Mouse (Mus musculus): ENCODE results near the gene Lilra6. TPM values are rescaled to one million over a fixed set of nuclear protein-coding genes. Genes with fewer than 3 reads are reported as not detected.

Lilra6 gene
- 3.2 and 5.7 TPM in 2 replicates for polyA plus RNA-seq (2012; ENCODE audit: low replicate concordance)

GRCm38 (mm10) chr7:3915387-3915786 lies at the start of gene Lilra6:
Gene Lilra6 (minus strand): TSS chr7:3915503.

GRCm38 (mm10) chr7:3898036-3898590 lies 17.2 kb downstream of the Lilra6 start, which contains the start of gene Gm14548:
Gene Gm14548 (minus strand): TSS chr7:3898120.

Other genes with a start within 250 kb of the Lilra6 start
- gene Leng1, start 249.7 kb downstream of the Lilra6 start, polyA plus RNA-seq (2012; ENCODE audit: low replicate concordance): 12.3 and 12.7 TPM in 2 replicates
- gene Tmc4, start 237.9 kb downstream of the Lilra6 start, polyA plus RNA-seq (2012; ENCODE audit: low replicate concordance): 5.6 and 9.1 TPM in 2 replicates
- gene Tsen34, start 222.6 kb downstream of the Lilra6 start, polyA plus RNA-seq (2012; ENCODE audit: low replicate concordance): 53.9 and 185 TPM in 2 replicates
- gene Mboat7, start 222.0 kb downstream of the Lilra6 start, polyA plus RNA-seq (2012; ENCODE audit: low replicate concordance): 125 and 266 TPM in 2 replicates
- 144 and 1,440 TPM in 2 replicates for gene Rps9, start 211.5 kb downstream of the Lilra6 start, polyA plus RNA-seq (2012; ENCODE audit: low replicate concordance)
- 24.2 and 41.3 TPM in 2 replicates for gene Pirb, start 195.1 kb downstream of the Lilra6 start, polyA plus RNA-seq (2012; ENCODE audit: low replicate concordance)
- 0.24 and 0.38 TPM in 2 replicates for gene Gm15448, start 89.8 kb downstream of the Lilra6 start, polyA plus RNA-seq (2012; ENCODE audit: low replicate concordance)
- 2.6 and 2.7 TPM in 2 replicates for gene Pira2, start 70.5 kb downstream of the Lilra6 start, polyA plus RNA-seq (2012; ENCODE audit: low replicate concordance)
- gene Gm14548, start 17.4 kb downstream of the Lilra6 start, polyA plus RNA-seq (2012; ENCODE audit: low replicate concordance): 3.0 and 5.9 TPM in 2 replicates
- 2.1 and 2.5 TPM in 2 replicates for gene Lair1, start 147.7 kb upstream of the Lilra6 start, polyA plus RNA-seq (2012; ENCODE audit: low replicate concordance)
- 0.36 and 1.2 TPM in 2 replicates for gene Ttyh1, start 203.9 kb upstream of the Lilra6 start, polyA plus RNA-seq (2012; ENCODE audit: low replicate concordance)
- gene Leng8, start 221.5 kb upstream of the Lilra6 start, polyA plus RNA-seq (2012; ENCODE audit: low replicate concordance): 265 and 494 TPM in 2 replicates
- gene Leng9, start 234.9 kb upstream of the Lilra6 start, polyA plus RNA-seq (2012; ENCODE audit: low replicate concordance): 8.1 and 11.7 TPM in 2 replicates
- 3.4 TPM in 2 replicates for gene Cdc42ep5, start 249.4 kb upstream of the Lilra6 start, polyA plus RNA-seq (2012; ENCODE audit: low replicate concordance)